Mouse (Mus musculus): Measurements from ENCODE around the gene Xxylt1.

DNA sequence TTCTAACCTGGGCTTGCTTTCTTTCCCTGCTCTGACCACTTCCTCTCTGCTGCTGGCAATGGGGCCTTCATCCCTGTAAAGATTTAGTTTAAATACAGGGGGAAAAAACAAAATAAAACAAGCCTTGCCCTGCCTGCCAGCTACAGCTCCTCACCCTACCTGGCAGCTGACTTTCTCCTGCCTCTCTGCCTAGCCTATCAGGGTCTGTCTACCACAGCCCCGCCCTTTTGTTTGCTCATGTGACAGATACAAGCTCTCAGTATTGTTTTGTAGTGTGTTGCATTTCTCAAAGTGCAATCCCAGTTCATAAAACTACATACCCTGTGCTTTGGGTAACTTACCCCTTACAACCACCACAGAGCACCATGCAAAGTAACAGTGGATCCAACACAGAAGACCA, 66.0 kb downstream of the Xxylt1 start:
- TF ChIP-seq GATA2 (IDR thresholded peaks at IDR 0.05; ENCODE audit: borderline replicate concordance, low read depth, low read length) (no peak), CTCF (IDR thresholded peaks at IDR 0.05; ENCODE audit: low read depth, low read length) (no peak), POLR2AphosphoS5 (IDR thresholded peaks at IDR 0.05; ENCODE audit: insufficient replicate concordance, low read depth, low read length) (no peak), GATA1 (IDR thresholded peaks at IDR 0.05; ENCODE audit: borderline replicate concordance, low read length) (no peak)

All from G1E (cell line).